ENCODE assay signal across 9 mouse cellular contexts in the genomic region with DNA sequence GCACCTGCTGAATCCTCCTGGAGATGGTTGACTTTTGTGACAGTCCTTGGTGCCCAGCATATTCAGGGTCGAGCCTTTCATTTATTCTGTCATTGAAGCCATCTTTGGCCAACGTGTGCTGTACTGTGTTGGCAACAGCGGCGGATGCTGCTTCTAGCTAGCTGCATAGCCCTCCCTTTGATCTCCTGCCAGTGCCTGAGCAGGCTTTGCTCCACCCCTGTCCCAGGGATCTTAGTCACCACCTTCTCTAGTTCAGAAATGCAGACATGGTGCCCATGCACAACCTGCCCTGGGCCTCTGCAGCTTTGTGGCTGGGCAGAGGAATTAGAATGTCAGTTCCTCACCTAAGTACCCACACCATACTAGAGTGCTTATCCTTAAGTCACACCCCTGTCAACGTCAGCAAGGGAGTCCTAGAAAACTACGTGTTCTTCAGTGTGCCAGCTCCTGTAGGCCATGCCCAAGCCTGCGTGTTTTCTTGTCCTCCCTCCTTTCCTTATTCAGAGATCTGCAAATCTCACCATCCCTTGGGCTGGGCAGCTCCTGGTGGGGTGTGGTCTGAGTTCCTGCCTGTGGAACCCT.
DNase-seq lines count a peak whose midpoint lies in the region; ATAC-seq and TF ChIP-seq lines count a peak whose summit lies in the region.
"Had no signal": no experiment of that assay in that cellular context is flagged by ENCODE, and none has a peak within 500 bp of the region (broad histone marks: within the 10 kb centered on the region; RNA-seq: fewer than 3 reads in every experiment).

No protein-coding gene starts in this region.

- 72% methylated on average over 7 of the region's 7 CpGs for WGBS in hindbrain, embryonic 16.5 days
- 82% methylated on average over 7 of the region's 7 CpGs for WGBS in hindbrain, embryonic 10.5 days
- 35% methylated on average over 7 of the region's 7 CpGs for WGBS in heart, postnatal 0 days
- 61% methylated on average over 7 of the region's 7 CpGs for WGBS in stomach, embryonic 16.5 days
- WGBS in liver, embryonic 12.5 days (ENCODE audit: insufficient replicate concordance), result 62% methylated on average over 7 of the region's 7 CpGs

- TF ChIP-seq EP300 in heart, postnatal 0 days (IDR thresholded peaks at IDR 0.05; ENCODE audit: low read depth), result no peak; the same call in 1 of the 2 replicates

- peak; percentile 58; the same call in 1 of the 2 replicates for ATAC-seq in hindbrain, embryonic 16.5 days
- ATAC-seq in CD4-positive, CD25-positive, alpha-beta regulatory T cell, adult 4 months, result peak; percentile 96
- ATAC-seq in heart, postnatal 0 days (ENCODE audit: insufficient read depth, low read depth), result peak; percentile 90
- ATAC-seq in stomach, embryonic 16.5 days (ENCODE audit: insufficient read depth, low FRiP score), result peak; percentile 59; the same call in 1 of the 2 replicates
- ATAC-seq in liver, embryonic 12.5 days, result no peak

- DNase-seq in hindbrain, embryonic 10.5 days (ENCODE audit: low spot score), result no peak
- DNase-seq in cerebellum, adult 11-12 months, result peak; percentile 33
- DNase-seq in heart, postnatal 0 days (ENCODE audit: low spot score), result peak; percentile 79
- no peak for DNase-seq in right cerebral cortex, adult 18-20 months

- H3K9ac ChIP-seq in hindbrain, embryonic 16.5 days (ENCODE audit: low read depth, low read length), result no peak overlapping the region
- no peak overlapping the region for H3K9ac ChIP-seq in heart, postnatal 0 days (replicated peaks; ENCODE audit: low read depth, low read length)
- H3K9ac ChIP-seq in stomach, embryonic 16.5 days (ENCODE audit: low read length), result no peak overlapping the region
- H3K9ac ChIP-seq in liver, embryonic 12.5 days, result no peak overlapping the region

- no peak overlapping the region for H3K4me3 ChIP-seq in hindbrain, embryonic 16.5 days (ENCODE audit: low read length)
- no peak overlapping the region for H3K4me3 ChIP-seq in hindbrain, embryonic 10.5 days
- H3K4me3 ChIP-seq in heart, postnatal 0 days (ENCODE audit: low read depth, low read length), result no peak overlapping the region
- H3K4me3 ChIP-seq in stomach, embryonic 16.5 days (replicated peaks; ENCODE audit: low read length), result no peak overlapping the region
- H3K4me3 ChIP-seq in liver, embryonic 12.5 days, result no peak overlapping the region

- no peaks in the 10 kb centered on the region for H3K27me3 ChIP-seq in hindbrain, embryonic 16.5 days (replicated peaks; ENCODE audit: control insufficient read depth, insufficient read depth, low read length)
- no peaks in the 10 kb centered on the region for H3K27me3 ChIP-seq in hindbrain, embryonic 10.5 days (ENCODE audit: insufficient read depth, poor library complexity, severe bottlenecking)
- H3K27me3 ChIP-seq in heart, postnatal 0 days (ENCODE audit: control insufficient read depth, insufficient read depth, low read length), result no peaks in the 10 kb centered on the region
- no peaks in the 10 kb centered on the region for H3K27me3 ChIP-seq in stomach, embryonic 16.5 days (ENCODE audit: control insufficient read depth, insufficient read depth, low read length)
- no peaks in the 10 kb centered on the region for H3K27me3 ChIP-seq in liver, embryonic 12.5 days (replicated peaks)

- H3K4me1 ChIP-seq in hindbrain, embryonic 16.5 days (ENCODE audit: control insufficient read depth, insufficient read depth, low read depth, low read length), result no peaks in the 10 kb centered on the region; the same call in 1 of the 2 replicates
- peaks cover 11% of the 10 kb centered on the region; the same call in 1 of the 2 replicates for H3K4me1 ChIP-seq in hindbrain, embryonic 10.5 days (replicated peaks)
- peaks cover 12% of the 10 kb centered on the region for H3K4me1 ChIP-seq in heart, postnatal 0 days (ENCODE audit: control insufficient read depth, insufficient read depth)
- peaks cover 11% of the 10 kb centered on the region for H3K4me1 ChIP-seq in stomach, embryonic 16.5 days (ENCODE audit: control insufficient read depth, insufficient read depth, low read length)
- H3K4me1 ChIP-seq in liver, embryonic 12.5 days, result 0 out of 2 replicates have a peak, but pooled peaks cover 3% of the 10 kb centered on the region

- no peaks in the 10 kb centered on the region for H3K9me3 ChIP-seq in hindbrain, embryonic 16.5 days (ENCODE audit: control insufficient read depth, low read length)
- H3K9me3 ChIP-seq in hindbrain, embryonic 10.5 days, result no peaks in the 10 kb centered on the region
- no peaks in the 10 kb centered on the region for H3K9me3 ChIP-seq in heart, postnatal 0 days (replicated peaks; ENCODE audit: control insufficient read depth, low read length)
- no peaks in the 10 kb centered on the region for H3K9me3 ChIP-seq in stomach, embryonic 16.5 days (replicated peaks; ENCODE audit: control insufficient read depth, low read length)
- no peaks in the 10 kb centered on the region for H3K9me3 ChIP-seq in liver, embryonic 12.5 days (replicated peaks)
- H3K9me3 ChIP-seq: G1E had no signal

- TF ChIP-seq CTCF in heart, postnatal 0 days (IDR thresholded peaks at IDR 0.05; ENCODE audit: low read depth), result no peak

- no peak overlapping the region for H3K27ac ChIP-seq in hindbrain, embryonic 16.5 days (ENCODE audit: low read depth, low read length)
- H3K27ac ChIP-seq in hindbrain, embryonic 10.5 days, result no peak overlapping the region
- H3K27ac ChIP-seq in heart, postnatal 0 days (ENCODE audit: low read depth), result peak overlapping the region; percentile 92
- peak overlapping the region; percentile 55 for H3K27ac ChIP-seq in stomach, embryonic 16.5 days (ENCODE audit: low read length)
- no peak overlapping the region for H3K27ac ChIP-seq in liver, embryonic 12.5 days

- H3K4me2 ChIP-seq in hindbrain, embryonic 16.5 days (ENCODE audit: low read length), result no peak overlapping the region
- H3K4me2 ChIP-seq in heart, postnatal 0 days (ENCODE audit: low read depth, low read length), result peak overlapping the region; percentile 37
- no peak overlapping the region for H3K4me2 ChIP-seq in stomach, embryonic 16.5 days (ENCODE audit: low read depth, low read length)
- no peak overlapping the region for H3K4me2 ChIP-seq in liver, embryonic 12.5 days

- H3K36me3 ChIP-seq in hindbrain, embryonic 16.5 days (ENCODE audit: control insufficient read depth, insufficient read depth, low read length), result no peaks in the 10 kb centered on the region
- no peaks in the 10 kb centered on the region for H3K36me3 ChIP-seq in hindbrain, embryonic 10.5 days
- H3K36me3 ChIP-seq in heart, postnatal 0 days (replicated peaks; ENCODE audit: control insufficient read depth, insufficient read depth, low read length), result no peaks in the 10 kb centered on the region
- H3K36me3 ChIP-seq in stomach, embryonic 16.5 days (ENCODE audit: control insufficient read depth, insufficient read depth, low read length), result no peaks in the 10 kb centered on the region
- H3K36me3 ChIP-seq in liver, embryonic 12.5 days, result no peaks in the 10 kb centered on the region
- H3K36me3 ChIP-seq: G1E had no signal

Comparison
In these comparisons a context has a peak if more than half of its experiments do, and no peak if none do; other contexts are left out.
1. H3K27ac ChIP-seq: peak in heart, postnatal 0 days (single experiment) and stomach, embryonic 16.5 days (single experiment); none in hindbrain, embryonic 16.5 days (single experiment), hindbrain, embryonic 10.5 days (single experiment) and liver, embryonic 12.5 days (single experiment).
2. DNase-seq: peak in cerebellum, adult 11-12 months (single experiment) and heart, postnatal 0 days (single experiment); none in hindbrain, embryonic 10.5 days (single experiment) and right cerebral cortex, adult 18-20 months (single experiment).